Mouse (Mus musculus) CH12.LX (cell line): Measurements from ENCODE around the gene Psmd12. TPM values are rescaled to one million over a fixed set of nuclear protein-coding genes. Genes with fewer than 3 reads are reported as not detected.

Experiments
- DNase-seq: peaks from one replicate; pipeline ENCODE4 v3.0.0-alpha.2; 2013; ENCODE audit errors: extremely low read depth
- H3K27ac ChIP-seq: 2 replicates; pipeline ENCODE4 v1.5.1; 2012; ENCODE audit warnings: low read depth, mild to moderate bottlenecking, control low read depth, moderate library complexity; ENCODE audit not compliant: insufficient read depth
- H3K27me3 ChIP-seq: replicated peaks from 2 replicates; pipeline ENCODE3; 2012; ENCODE audit warnings: inconsistent platforms
- H3K36me3 ChIP-seq, 2 experiments: replicated peaks in 1 of 2; 2 replicates each; pipeline versions ENCODE3 to v1.6.1; 2012; ENCODE audit warnings: inconsistent platforms in 1 of 2, low read length in 1 of 2, mild to moderate bottlenecking in 1 of 2, mixed read lengths in 1 of 2, moderate library complexity in 1 of 2; ENCODE audit not compliant: control insufficient read depth in 1 of 2, insufficient read depth in 1 of 2
- H3K4me1 ChIP-seq, 2 experiments: 2 replicates each; pipeline ENCODE4 v1.6.1; 2012; ENCODE audit warnings: inconsistent platforms in 1 of 2, moderate library complexity in 1 of 2; ENCODE audit not compliant: insufficient read depth in 2 of 2, control insufficient read depth in 1 of 2
- H3K4me2 ChIP-seq: 2 replicates; pipeline ENCODE4 v1.6.1; 2012; ENCODE audit warnings: low read depth, mild to moderate bottlenecking, control low read depth; ENCODE audit not compliant: poor library complexity, insufficient read depth, severe bottlenecking
- H3K4me3 ChIP-seq, 3 experiments: fragments of 150-350 bp in 1 of 3; sonication (generic) in 1 of 3; replicated peaks in 1 of 3; 2 replicates each; pipeline versions ENCODE3 to v1.5.1; 2011 to 2012; ENCODE audit warnings: low read depth in 2 of 3, low read length in 2 of 3, mild to moderate bottlenecking in 2 of 3, moderate library complexity in 2 of 3, control low read depth in 1 of 3, improper control_type of control experiment in 1 of 3, inconsistent platforms in 1 of 3, mixed read lengths in 1 of 3; ENCODE audit not compliant: poor library complexity in 1 of 3
- H3K79me2 ChIP-seq: replicated peaks from 2 replicates; pipeline ENCODE4 v1.6.1; 2012; ENCODE audit warnings: mild to moderate bottlenecking, moderate library complexity; ENCODE audit not compliant: control insufficient read depth, poor library complexity, insufficient read depth, severe bottlenecking; ENCODE audit errors: extremely low read depth
- H3K9ac ChIP-seq: 2 replicates; pipeline ENCODE4 v1.6.1; 2012; ENCODE audit warnings: low read depth, mild to moderate bottlenecking, control low read depth, moderate library complexity; ENCODE audit not compliant: insufficient read depth
- H3K9me3 ChIP-seq: replicated peaks from 2 replicates; pipeline ENCODE3; 2012; ENCODE audit warnings: low read length, inconsistent platforms, mixed read lengths
- CHD1 ChIP-seq: IDR thresholded peaks from 2 replicates; pipeline ENCODE4 v1.6.1; 2012; ENCODE audit warnings: low read depth, low read length, improper control_type of control experiment, inconsistent platforms
- CHD2 ChIP-seq: IDR thresholded peaks from 2 replicates; pipeline ENCODE4 v1.6.1; 2011; ENCODE audit warnings: low read length, improper control_type of control experiment
- E2F4 ChIP-seq: IDR thresholded peaks from 2 replicates; pipeline ENCODE4 v1.6.1; 2011; ENCODE audit warnings: low read depth, low read length, improper control_type of control experiment; ENCODE audit not compliant: insufficient replicate concordance
- ELF1 ChIP-seq: IDR thresholded peaks from 2 replicates; pipeline ENCODE4 v1.6.1; 2014; ENCODE audit warnings: low read depth, mild to moderate bottlenecking, inconsistent platforms, low read length, improper control_type of control experiment
- ETS1 ChIP-seq: conservative IDR thresholded peaks from 2 replicates; pipeline ENCODE4 v1.6.1; 2012; ENCODE audit warnings: low read depth, mild to moderate bottlenecking, inconsistent platforms, low read length, improper control_type of control experiment, moderate library complexity
- HCFC1 ChIP-seq: IDR thresholded peaks from 2 replicates; pipeline ENCODE4 v1.6.1; 2012; ENCODE audit warnings: low read depth, mild to moderate bottlenecking, inconsistent platforms, low read length, improper control_type of control experiment
- JUN ChIP-seq: IDR thresholded peaks from 2 replicates; pipeline ENCODE4 v1.6.1; 2011; ENCODE audit warnings: low read depth, mild to moderate bottlenecking, low read length, improper control_type of control experiment, moderate library complexity; ENCODE audit not compliant: insufficient read depth
- KAT2A ChIP-seq: IDR thresholded peaks from 2 replicates; pipeline ENCODE4 v1.6.1; 2012; ENCODE audit warnings: low read length, improper control_type of control experiment, inconsistent platforms; ENCODE audit not compliant: insufficient replicate concordance
- MYC ChIP-seq: IDR thresholded peaks from 2 replicates; pipeline ENCODE4 v1.6.1; 2011; ENCODE audit warnings: low read depth, mild to moderate bottlenecking, improper control_type of control experiment, low read length
- NELFE ChIP-seq: IDR thresholded peaks from 2 replicates; pipeline ENCODE4 v1.6.1; 2011; ENCODE audit warnings: low read depth, low read length, improper control_type of control experiment
- NRF1 ChIP-seq: IDR thresholded peaks from 2 replicates; pipeline ENCODE4 v1.6.1; 2014; ENCODE audit warnings: low read depth, mild to moderate bottlenecking, inconsistent platforms, low read length, improper control_type of control experiment, moderate library complexity
- PAX5 ChIP-seq: IDR thresholded peaks from 2 replicates; pipeline ENCODE4 v1.6.1; 2012; ENCODE audit warnings: low read length, inconsistent platforms, mixed read lengths
- POLR2A ChIP-seq: IDR thresholded peaks from 2 replicates; pipeline ENCODE4 v1.6.1; 2011; ENCODE audit warnings: low read depth, mild to moderate bottlenecking, improper control_type of control experiment, low read length
- POLR2AphosphoS2 ChIP-seq: IDR thresholded peaks from 2 replicates; pipeline ENCODE4 v1.6.1; 2011; ENCODE audit warnings: low read depth, low read length, improper control_type of control experiment
- RAD21 ChIP-seq: IDR thresholded peaks from 2 replicates; pipeline ENCODE4 v1.6.1; 2011; ENCODE audit warnings: low read depth, mild to moderate bottlenecking, low read length, improper control_type of control experiment, moderate library complexity
- RCOR1 ChIP-seq: conservative IDR thresholded peaks from 2 replicates; pipeline ENCODE4 v1.6.1; 2012; ENCODE audit warnings: low read depth, mild to moderate bottlenecking, inconsistent platforms, low read length, improper control_type of control experiment
- USF1 ChIP-seq: IDR thresholded peaks from 2 replicates; pipeline ENCODE4 v1.6.1; 2014; ENCODE audit warnings: low read depth, mild to moderate bottlenecking, inconsistent platforms, low read length, improper control_type of control experiment
- USF2 ChIP-seq: conservative IDR thresholded peaks from 2 replicates; pipeline ENCODE4 v1.6.1; 2011; ENCODE audit warnings: low read depth, low read length, improper control_type of control experiment
- ZC3H11A ChIP-seq: IDR thresholded peaks from 2 replicates; pipeline ENCODE4 v1.6.1; 2012; ENCODE audit warnings: low read depth, mild to moderate bottlenecking, inconsistent platforms, low read length, improper control_type of control experiment
- ZMIZ1 ChIP-seq: IDR thresholded peaks from 2 replicates; pipeline ENCODE4 v1.6.1; 2012; ENCODE audit warnings: low read depth, mild to moderate bottlenecking, inconsistent platforms, low read length, improper control_type of control experiment
- ZNF384 ChIP-seq: IDR thresholded peaks from 2 replicates; pipeline ENCODE4 v1.6.1; 2012; ENCODE audit warnings: low read depth, low read length, improper control_type of control experiment, inconsistent platforms
- dilution Hi-C: fragments of 300-500 bp; cut with MboI; formaldehyde crosslinking; loops from 2 replicates; pipeline ENCODE4 v1.14.3; 2020; ENCODE audit warnings: low sequenced_read_pairs; ENCODE audit not compliant: extremely low pct_unique_long_range_greater_than_20kb, extremely low pct_ligation_motif_present
- in situ Hi-C: fragments of 300-500 bp; cut with MboI; formaldehyde crosslinking; loops from 3 replicates; pipeline ENCODE4 v1.14.3; 2019; ENCODE audit warnings: low sequenced_read_pairs, low pct_ligation_motif_present, low pct_unique_long_range_greater_than_20kb, mixed read lengths
- polyA plus RNA-seq: library from polyadenylated mRNA; unstranded; fragments of >175 nt; gene quantifications from 2 replicates; pipeline ENCODE4 v1.2.1, GENCODE M21; 2012; ENCODE audit warnings: low read depth; ENCODE audit not compliant: insufficient read length
- total RNA-seq, 2 experiments: library from RNA; depleted of rRNA; stranded (reverse); fragments of 300-350 nt in 1 of 2; fragments of >200 nt in 1 of 2; gene quantifications; 2 replicates each; pipeline ENCODE4 v1.2.3; 2012 to 2014

The Psmd12 gene
- total and polyA plus RNA-seq, 3 experiments = 108 to 257 (median 151) TPM

- TF ChIP-seq MYC = no peak
- TF ChIP-seq E2F4 = no peak
- no peak for TF ChIP-seq ZMIZ1
- no peak for TF ChIP-seq RAD21
- no peak for TF ChIP-seq RCOR1
- TF ChIP-seq CHD2 = no peak
- no peak for TF ChIP-seq CHD1
- no peak for TF ChIP-seq ELF1
- TF ChIP-seq NELFE = no peak
- no peak for TF ChIP-seq POLR2AphosphoS2
- no peak for TF ChIP-seq KAT2A
- no peak for TF ChIP-seq ETS1
- no peak for TF ChIP-seq USF2
- TF ChIP-seq JUN = no peak
- TF ChIP-seq NRF1 = no peak
- TF ChIP-seq, all 38 proteins: peak for 0
- in situ Hi-C loops = loop anchor here (10.0 kb wide), 1 partner anchor 64 kb away; no protein-coding TSS in a partner anchor
- peaks cover 0 to 14% of the 10 kb centered on the region in 2 experiments; a peak in 1 of 4 replicates for H3K4me1 ChIP-seq
- no peak overlapping the region for H3K4me2 ChIP-seq
- no peak for DNase-seq
- H3K27ac ChIP-seq = no peak overlapping the region
- H3K9me3 ChIP-seq = peaks cover 4% of the 10 kb centered on the region
- H3K27me3 ChIP-seq = no peaks in the 10 kb centered on the region
- H3K9ac ChIP-seq = no peak overlapping the region
- no peak overlapping the region for H3K4me3 ChIP-seq
- H3K79me2 ChIP-seq = no peaks in the 10 kb centered on the region
- dilution Hi-C loops = no loop called here
- H3K36me3 ChIP-seq = peaks cover 0 to 3% of the 10 kb centered on the region in 2 experiments
These were observed 20.3 kb upstream of the Psmd12 start for GRCm38 (mm10) chr11:107458986-107459385.

GRCm38 (mm10) chr11:107459828-107460227 is 19.5 kb upstream of the Psmd12 start:
- no peak overlapping the region for H3K4me3 ChIP-seq
- TF ChIP-seq PAX5 (no peak), HCFC1 (no peak), ZNF384 (no peak), POLR2A (no peak), ELF1 (no peak), USF1 (no peak), ZC3H11A (no peak), JUN (no peak)
- no peak for DNase-seq
- no peaks in the 10 kb centered on the region for H3K27me3 ChIP-seq
- dilution Hi-C loops (no loop called here), in situ Hi-C loops (loop anchor here (10.0 kb wide), 1 partner anchor 65 kb away; no protein-coding TSS in a partner anchor)
- peaks cover 4% of the 10 kb centered on the region for H3K9me3 ChIP-seq
- H3K4me2 ChIP-seq = no peak overlapping the region
- H3K4me1 ChIP-seq = peaks cover 0 to 10% of the 10 kb centered on the region in 2 experiments; a peak in 1 of 4 replicates
- H3K36me3 ChIP-seq = peaks cover 0 to 3% of the 10 kb centered on the region in 2 experiments
- no peak overlapping the region for H3K27ac ChIP-seq
- H3K9ac ChIP-seq = no peak overlapping the region
- no peaks in the 10 kb centered on the region for H3K79me2 ChIP-seq
